Mouse (Mus musculus): ENCODE data around the gene Dlst.

DNA sequence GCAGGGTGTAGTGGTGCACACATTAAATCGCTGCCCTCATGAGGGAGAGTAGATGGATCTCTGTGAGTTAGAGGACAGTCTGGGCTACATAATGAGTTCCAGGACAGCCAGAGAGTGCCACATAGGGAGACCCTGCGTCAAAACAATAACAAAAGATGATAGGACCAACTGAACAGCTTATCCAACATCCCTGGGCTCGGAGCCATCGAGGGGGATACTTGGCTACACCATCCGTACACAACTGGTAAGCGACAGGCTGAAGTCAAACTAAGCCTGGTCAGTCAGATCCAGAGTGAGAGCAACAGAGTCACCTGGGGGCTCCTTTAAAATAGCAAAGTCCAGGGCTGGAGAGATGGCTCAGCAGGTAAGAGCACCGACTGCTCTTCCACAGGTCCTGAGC, 14.8 kb upstream of the Dlst start:
- TF ChIP-seq CTCF (conservative IDR thresholded peaks at IDR 0.05; ENCODE audit: low read length) (no peak), NANOG (IDR thresholded peaks at IDR 0.05; ENCODE audit: borderline replicate concordance, low read length) (no peak), POU5F1 (IDR thresholded peaks at IDR 0.05; ENCODE audit: borderline replicate concordance, low read length) (no peak)
